Mouse (Mus musculus) layer of hippocampus, postnatal 36 days (tissue): ENCODE data around the gene Ugt1a5. TPM values are rescaled to one million over a fixed set of nuclear protein-coding genes. Genes with fewer than 3 reads are reported as not detected.
"Not testable (repeated sequence)": the region's sequence is repeated elsewhere in the genome, so short reads cannot be mapped to it uniquely, and the experiment has no call there.

Source experiments
- DNase-seq, 2 experiments: peaks; one replicate each; pipeline ENCODE4 v3.0.0; 2022
- total RNA-seq, 2 experiments: library from RNA; stranded (reverse); gene quantifications; 2 replicates each; pipeline ENCODE4 v1.2.3; 2021

Gene Ugt1a5
- not detected for total RNA-seq

- no peak for DNase-seq
These were observed at the start of gene Ugt1a5 for GRCm38 (mm10) chr1:88165711-88166110. TSS of gene Ugt1a5 (plus strand) at chr1:88166012.

- DNase-seq, result not testable (repeated sequence)
These were observed 45.3 kb upstream of the Ugt1a5 start for GRCm38 (mm10) chr1:88120550-88120949.

DNA sequence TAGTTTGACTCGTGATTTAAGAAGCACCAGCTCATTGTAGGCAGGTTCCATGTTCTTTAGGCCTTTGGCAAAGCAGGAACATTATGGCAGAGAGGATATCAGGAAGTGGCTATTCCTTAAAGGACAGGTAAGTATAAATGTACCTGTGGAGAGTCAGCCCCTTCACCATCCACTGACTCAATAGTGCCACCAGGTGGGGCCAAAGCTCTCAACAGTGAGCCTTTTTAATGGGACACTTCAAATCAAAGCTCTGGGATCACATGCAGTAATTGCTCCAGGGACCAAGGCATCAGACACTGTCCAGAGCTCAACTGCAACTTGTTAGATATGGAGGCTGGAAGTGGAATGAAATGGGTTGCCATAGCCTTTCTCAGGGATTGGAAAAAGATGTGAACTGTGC, 44.3 kb upstream of the Ugt1a5 start:
- DNase-seq, result not testable (repeated sequence)

DNA sequence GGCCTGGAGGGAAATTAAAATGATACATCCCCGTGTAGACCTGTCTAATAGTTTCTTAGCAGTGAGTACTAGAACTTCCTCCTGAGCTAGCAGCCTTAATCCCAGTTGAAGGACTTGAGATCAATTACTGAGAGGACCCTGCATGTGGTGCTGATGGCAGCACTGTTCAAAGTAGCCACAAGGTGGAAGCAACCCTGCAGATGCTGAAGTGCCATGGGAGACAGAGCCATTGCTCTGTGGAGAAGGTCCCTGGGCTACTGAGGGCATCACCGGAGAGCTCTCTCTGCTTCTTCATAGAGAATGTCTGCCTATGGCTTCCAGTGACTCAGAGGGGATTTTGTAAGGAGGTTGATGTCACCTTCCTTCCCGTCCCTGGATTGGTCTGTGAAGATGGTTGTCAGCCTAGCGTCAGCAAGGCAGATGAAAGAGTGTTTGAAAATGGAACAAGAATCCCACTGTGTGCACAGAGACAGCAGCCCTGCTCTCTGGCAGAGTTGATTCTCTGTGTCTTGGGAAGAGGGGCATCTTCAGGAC, 39.9 kb upstream of the Ugt1a5 start:
- not testable (repeated sequence) for DNase-seq

DNA sequence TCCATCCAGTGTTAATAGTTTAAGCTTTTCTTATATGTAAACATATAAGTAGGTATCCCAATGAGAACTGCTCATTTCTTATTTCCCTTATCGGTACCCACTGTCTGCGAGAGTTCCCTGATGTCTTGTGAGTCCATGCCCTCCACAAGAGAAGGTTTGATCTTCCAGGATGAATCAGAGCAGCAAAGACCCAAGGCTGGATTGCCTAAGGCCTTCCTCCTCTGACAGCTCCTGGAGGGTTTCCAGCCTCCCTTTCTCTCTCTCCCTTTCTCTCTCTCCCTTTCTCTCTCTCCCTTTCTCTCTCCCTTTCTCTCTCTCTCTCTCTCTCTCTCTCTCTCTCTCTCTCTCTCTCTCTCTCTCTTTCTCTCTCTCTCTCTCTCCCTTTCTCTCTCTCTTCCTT, 36.7 kb upstream of the Ugt1a5 start:
- not testable (repeated sequence) for DNase-seq

- not testable (repeated sequence) for DNase-seq
These were observed 35.6 kb upstream of the Ugt1a5 start for GRCm38 (mm10) chr1:88130223-88130622.

- no peak for DNase-seq
These were observed 31.8 kb upstream of the Ugt1a5 start for GRCm38 (mm10) chr1:88133908-88134456.

DNA sequence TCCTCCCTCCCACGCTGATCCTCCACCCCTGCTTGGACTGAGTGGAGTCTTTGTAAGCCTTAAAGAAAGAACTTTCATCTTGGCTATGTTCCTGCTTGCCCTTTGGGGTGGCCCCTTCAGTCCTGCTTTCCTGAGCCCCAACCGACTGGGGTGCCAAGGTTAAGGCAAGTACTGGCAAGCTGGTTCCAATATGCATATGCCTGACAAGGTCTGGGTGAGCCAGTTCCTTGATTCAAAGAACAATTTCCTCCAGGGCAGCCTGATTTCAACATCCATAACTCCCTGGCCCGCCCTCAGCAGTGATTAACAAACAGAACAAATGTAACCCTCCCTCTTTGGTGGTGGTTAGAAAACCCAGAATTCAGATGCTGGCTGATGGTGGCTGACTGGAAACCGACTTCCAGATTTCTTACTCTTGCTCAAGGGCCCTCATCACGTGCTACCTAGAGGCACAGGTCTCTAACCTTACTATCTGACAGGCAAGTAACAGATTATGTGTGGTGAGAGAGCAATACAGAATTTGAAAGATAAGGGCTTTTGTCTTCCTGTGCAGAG, 31.3 kb upstream of the Ugt1a5 start, which contains the start of gene Ugt1a6a:
Gene Ugt1a6a (plus strand): TSS at position 353 of the 555 bp plus-strand sequence.
- DNase-seq, result not testable (repeated sequence)

GRCm38 (mm10) chr1:88135229-88135904, 30.4 kb upstream of the Ugt1a5 start:
- not testable (repeated sequence) for DNase-seq

- no peak for DNase-seq
These were observed 29.2 kb upstream of the Ugt1a5 start for GRCm38 (mm10) chr1:88136646-88137045.

- DNase-seq, result no peak
These were observed 28.5 kb upstream of the Ugt1a5 start for GRCm38 (mm10) chr1:88137264-88137663.

GRCm38 (mm10) chr1:88138145-88138544, 27.7 kb upstream of the Ugt1a5 start:
- no peak for DNase-seq

DNA sequence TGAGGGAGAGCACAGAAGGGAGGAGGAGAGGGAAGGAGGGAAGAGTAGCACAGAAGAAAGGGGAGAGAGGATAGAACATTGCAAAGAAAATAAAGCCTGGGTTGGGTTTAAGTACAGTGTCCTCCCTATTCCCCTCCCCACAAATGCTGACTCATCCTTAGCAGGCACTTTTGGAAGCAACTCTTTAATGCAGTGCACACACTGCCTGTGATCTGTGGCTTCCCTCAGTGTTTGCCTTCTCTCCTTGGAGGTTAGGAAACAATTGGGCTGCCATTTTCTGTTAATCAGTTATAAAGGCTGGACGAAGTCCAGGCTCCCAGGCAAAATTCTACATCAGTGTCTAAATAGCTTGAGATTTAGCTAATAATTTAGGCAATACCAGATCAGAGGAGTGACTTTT, 25.3 kb upstream of the Ugt1a5 start:
- DNase-seq, result not testable (repeated sequence)

GRCm38 (mm10) chr1:88143966-88144675, 21.7 kb upstream of the Ugt1a5 start:
- peak; percentile 14 to 15 for DNase-seq

DNA sequence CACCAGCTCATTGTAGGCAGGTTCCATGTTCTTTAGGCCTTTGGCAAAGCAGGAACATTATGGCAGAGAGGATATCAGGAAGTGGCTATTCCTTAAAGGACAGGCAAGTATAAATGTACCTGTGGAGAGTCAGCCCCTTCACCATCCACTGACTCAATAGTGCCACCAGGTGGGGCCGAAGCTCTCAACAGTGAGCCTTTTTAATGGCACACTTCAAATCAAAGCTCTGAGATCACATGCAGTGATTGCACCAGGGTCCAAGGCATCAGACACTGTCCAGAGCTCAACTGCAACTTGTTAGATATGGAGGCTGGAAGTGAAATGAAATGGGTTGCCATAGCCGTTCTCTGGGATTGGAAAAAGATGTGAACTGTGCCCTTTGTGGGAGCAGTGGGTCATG, 20.5 kb upstream of the Ugt1a5 start:
- DNase-seq, result not testable (repeated sequence)

DNA sequence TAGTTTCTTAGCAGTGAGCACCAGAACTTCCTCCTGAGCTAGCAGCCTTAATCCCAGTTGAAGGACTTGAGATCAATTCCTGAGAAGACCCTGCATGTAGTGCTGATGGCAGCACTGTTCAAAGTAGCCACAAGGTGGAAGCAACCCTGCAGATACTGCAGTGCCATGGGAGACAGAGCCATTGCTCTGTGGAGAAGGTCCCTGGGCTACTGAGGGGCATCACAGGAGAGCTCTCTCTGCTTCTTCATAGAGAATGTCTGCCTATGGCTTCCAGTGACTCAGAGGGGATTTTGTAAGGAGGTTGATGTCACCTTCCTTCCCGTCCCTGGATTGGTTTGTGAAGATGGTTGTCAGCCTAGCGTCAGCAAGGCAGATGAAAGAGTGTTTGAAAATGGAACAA, 15.7 kb upstream of the Ugt1a5 start:
- not testable (repeated sequence) for DNase-seq

- DNase-seq, result no peak
These were observed 7.4 kb upstream of the Ugt1a5 start for GRCm38 (mm10) chr1:88158430-88158829.

- DNase-seq, result not testable (repeated sequence)
These were observed 6.4 kb downstream of the Ugt1a5 start for GRCm38 (mm10) chr1:88172190-88172589.

DNA sequence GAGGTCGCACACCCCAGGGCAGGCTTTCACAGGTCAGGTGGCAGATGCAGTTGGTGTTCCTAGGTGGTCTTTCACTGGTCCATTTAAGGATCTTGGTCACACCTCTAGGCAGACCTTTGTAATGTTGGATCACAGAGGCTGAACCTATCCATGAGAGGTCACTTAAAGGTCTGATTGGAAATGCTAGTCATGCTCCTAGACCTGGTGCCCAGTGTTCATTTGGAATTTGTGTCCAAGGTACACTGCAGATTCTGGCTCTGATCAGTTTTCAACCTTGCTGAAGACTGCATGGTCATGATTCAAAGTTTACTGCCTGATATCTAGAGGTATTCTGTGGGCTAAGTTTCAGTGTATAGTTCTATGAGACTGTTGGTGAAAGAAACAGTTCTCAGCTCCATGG, 13.8 kb downstream of the Ugt1a5 start:
- no peak for DNase-seq

- DNase-seq, result no peak
These were observed 20.6 kb downstream of the Ugt1a5 start for GRCm38 (mm10) chr1:88186325-88186935.

GRCm38 (mm10) chr1:88192136-88192535, 26.3 kb downstream of the Ugt1a5 start:
- no peak for DNase-seq

DNA sequence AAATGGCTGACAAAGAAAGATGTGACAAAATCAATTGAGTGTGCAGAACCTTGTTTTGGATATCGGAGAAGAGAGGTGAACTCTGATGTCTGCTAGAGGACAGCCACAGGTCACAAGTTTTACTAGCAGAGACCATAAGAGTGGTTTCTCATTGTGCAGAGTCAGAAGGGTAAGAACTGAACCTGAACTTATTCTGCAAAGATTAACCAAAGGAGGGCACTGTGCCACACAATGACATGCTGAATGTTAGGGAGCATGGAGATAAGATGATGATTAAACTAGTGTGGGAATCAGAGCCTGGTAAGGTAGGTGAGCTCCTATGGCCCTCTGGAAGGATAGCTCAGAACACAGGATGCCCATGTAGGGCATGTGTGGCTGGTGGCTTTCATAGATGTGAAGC, 29.9 kb downstream of the Ugt1a5 start:
- DNase-seq, result no peak

DNA sequence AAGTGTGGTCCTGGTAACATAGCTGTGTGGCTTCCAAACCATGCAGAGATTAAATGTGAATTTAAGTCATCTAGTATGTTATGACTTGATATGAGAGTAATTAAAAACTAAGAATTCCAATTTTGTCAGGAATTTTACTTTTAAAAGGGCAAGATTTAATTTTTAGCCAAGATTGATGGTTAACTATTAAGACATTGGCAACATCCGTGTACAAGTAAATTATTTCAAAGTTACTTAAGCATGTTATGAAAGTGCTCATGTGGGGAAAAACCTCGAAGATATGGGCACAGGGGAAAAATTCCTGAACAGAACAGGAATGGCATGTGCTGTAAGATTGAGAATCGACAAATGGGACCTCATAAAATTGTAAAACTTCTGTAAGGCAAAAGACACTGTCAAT, 31.6 kb downstream of the Ugt1a5 start:
- DNase-seq, result no peak
